Mouse (Mus musculus): ENCODE measurements around the gene Pigk. TPM values are rescaled to one million over a fixed set of nuclear protein-coding genes. Genes with fewer than 3 reads are reported as not detected.

Gene Pigk
- polyA plus RNA-seq, 1 experiment from 2014 or later = 50.8 TPM

GRCm38 (mm10) chr3:152913625-152914024, 199.7 kb downstream of the Pigk start:
- Histone ChIP-seq H3K9me3 (no peaks in the 10 kb centered on the region), H3K9ac (no peak overlapping the region), H3K27ac (replicated peaks) (no peak overlapping the region), H3K4me2 (no peak overlapping the region), H3K27me3 (no peaks in the 10 kb centered on the region), H3K4me3 (no peak overlapping the region), H3K36me3 (no peaks in the 10 kb centered on the region), H3K4me1 (replicated peaks) (no peaks in the 10 kb centered on the region)
- ATAC-seq (ENCODE audit: low FRiP score, low read depth) = no peak
- 96% methylated on average over 3 of the region's 3 CpGs for WGBS

GRCm38 (mm10) chr3:152914376-152914775, 200.5 kb downstream of the Pigk start:
- Histone ChIP-seq H3K4me3 (no peak overlapping the region), H3K4me1 (replicated peaks) (no peaks in the 10 kb centered on the region), H3K27me3 (no peaks in the 10 kb centered on the region), H3K9me3 (no peaks in the 10 kb centered on the region), H3K9ac (no peak overlapping the region), H3K36me3 (no peaks in the 10 kb centered on the region), H3K4me2 (no peak overlapping the region), H3K27ac (replicated peaks) (no peak overlapping the region)
- ATAC-seq (ENCODE audit: low FRiP score, low read depth) = no peak
- 90% methylated on average over 6 of the region's 6 CpGs for WGBS

DNA sequence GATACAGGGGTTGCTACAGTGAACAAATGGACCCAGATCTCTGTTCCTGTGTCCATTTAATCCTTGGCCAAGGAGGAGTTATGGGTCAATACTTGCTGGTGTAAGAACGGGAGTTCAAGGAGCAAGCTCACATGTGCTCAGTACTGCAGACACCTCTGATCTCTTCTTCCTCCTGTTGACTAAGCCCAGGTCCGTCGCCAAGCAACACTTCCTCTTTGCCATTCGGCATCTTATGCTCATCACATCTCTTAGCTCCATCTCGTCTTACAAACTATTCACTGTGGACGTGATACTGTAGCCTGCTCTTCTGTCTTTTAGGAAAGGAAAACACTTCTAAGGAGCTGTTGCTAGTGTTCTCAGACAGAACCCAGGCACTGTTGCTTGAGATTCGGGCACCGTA, 203.7 kb downstream of the Pigk start:
- ATAC-seq (ENCODE audit: low FRiP score, low read depth) = no peak
- no peaks in the 10 kb centered on the region for H3K9me3 ChIP-seq
- H3K9ac ChIP-seq = no peak overlapping the region
- no peaks in the 10 kb centered on the region for H3K36me3 ChIP-seq
- H3K4me3 ChIP-seq = no peak overlapping the region
- no peak overlapping the region for H3K4me2 ChIP-seq
- no peaks in the 10 kb centered on the region for H3K4me1 ChIP-seq (replicated peaks)
- no peak overlapping the region for H3K27ac ChIP-seq (replicated peaks)
- no peaks in the 10 kb centered on the region for H3K27me3 ChIP-seq
- 84% methylated on average over 8 of the region's 8 CpGs for WGBS

DNA sequence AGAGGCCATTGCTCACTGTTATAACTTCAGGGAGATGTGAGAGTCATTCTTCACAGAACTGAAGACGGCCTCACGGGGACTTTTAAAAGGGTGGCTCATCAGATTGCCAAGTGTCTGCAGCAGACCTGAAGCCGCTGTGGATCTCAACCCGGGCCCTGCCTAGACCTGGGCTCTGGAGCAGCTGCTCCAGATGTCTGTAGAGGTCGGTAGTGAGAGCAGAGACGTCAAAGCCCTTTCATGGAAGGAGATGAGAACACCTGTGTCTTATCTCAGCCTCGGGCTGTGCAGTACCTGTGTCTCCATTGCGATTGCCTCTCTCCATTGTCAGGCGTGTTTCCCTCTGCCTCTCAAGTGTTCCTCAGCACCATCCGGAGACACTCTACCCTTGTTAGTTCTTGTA, 205.2 kb downstream of the Pigk start:
- no peaks in the 10 kb centered on the region for H3K27me3 ChIP-seq
- H3K9ac ChIP-seq = no peak overlapping the region
- 74% methylated on average over 10 of the region's 10 CpGs for WGBS
- H3K4me2 ChIP-seq = no peak overlapping the region
- H3K4me1 ChIP-seq (replicated peaks) = 0 out of 2 replicates have a peak, but pooled peaks cover 2% of the 10 kb centered on the region
- no peak for ATAC-seq (ENCODE audit: low FRiP score, low read depth)
- H3K4me3 ChIP-seq = no peak overlapping the region
- no peak overlapping the region for H3K27ac ChIP-seq (replicated peaks)
- H3K9me3 ChIP-seq = no peaks in the 10 kb centered on the region
- H3K36me3 ChIP-seq = no peaks in the 10 kb centered on the region

DNA sequence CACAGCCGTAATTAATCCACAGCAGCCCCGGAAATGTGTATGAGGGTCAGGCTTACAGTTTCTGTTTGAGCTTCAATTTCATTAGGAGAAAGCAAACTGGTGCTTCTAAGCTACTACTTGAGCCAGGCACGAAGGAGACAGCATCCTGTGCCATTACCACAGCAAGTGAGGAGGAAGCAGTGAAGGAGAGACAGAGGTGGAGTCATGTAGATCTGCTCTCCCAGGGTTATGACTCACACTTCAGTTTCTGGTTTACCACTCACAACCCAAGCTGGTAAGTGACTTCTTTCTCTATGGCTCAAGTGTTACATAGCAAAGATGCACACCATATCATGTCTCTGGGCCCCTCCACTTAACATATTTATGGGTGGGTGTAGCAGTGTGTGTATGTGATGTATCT, 206.5 kb downstream of the Pigk start:
- Histone ChIP-seq H3K27ac (replicated peaks) (no peak overlapping the region), H3K27me3 (no peaks in the 10 kb centered on the region), H3K9ac (no peak overlapping the region), H3K4me3 (no peak overlapping the region), H3K4me2 (no peak overlapping the region), H3K9me3 (no peaks in the 10 kb centered on the region), H3K4me1 (replicated peaks) (0 out of 2 replicates have a peak, but pooled peaks cover 2% of the 10 kb centered on the region), H3K36me3 (no peaks in the 10 kb centered on the region)
- ATAC-seq (ENCODE audit: low FRiP score, low read depth) = no peak
- WGBS = 76% methylated on average over 3 of the region's 3 CpGs

- Histone ChIP-seq H3K4me2 (no peak overlapping the region), H3K4me1 (replicated peaks) (peaks cover 10% of the 10 kb centered on the region), H3K27me3 (no peaks in the 10 kb centered on the region), H3K36me3 (no peaks in the 10 kb centered on the region), H3K9me3 (no peaks in the 10 kb centered on the region), H3K27ac (replicated peaks) (no peak overlapping the region), H3K4me3 (no peak overlapping the region), H3K9ac (no peak overlapping the region)
- WGBS = 67% methylated on average over 15 of the region's 15 CpGs
- ATAC-seq (ENCODE audit: low FRiP score, low read depth) = no peak
Measured at GRCm38 (mm10) chr3:152923530-152923929, 209.6 kb downstream of the Pigk start.

GRCm38 (mm10) chr3:152925364-152925763, 211.5 kb downstream of the Pigk start:
- no peak overlapping the region for H3K4me2 ChIP-seq
- no peak for ATAC-seq (ENCODE audit: low FRiP score, low read depth)
- no peak overlapping the region for H3K4me3 ChIP-seq
- H3K27me3 ChIP-seq = no peaks in the 10 kb centered on the region
- H3K4me1 ChIP-seq (replicated peaks) = peaks cover 20% of the 10 kb centered on the region
- 93% methylated on average over 8 of the region's 8 CpGs for WGBS
- H3K9ac ChIP-seq = no peak overlapping the region
- H3K9me3 ChIP-seq = no peaks in the 10 kb centered on the region
- no peaks in the 10 kb centered on the region for H3K36me3 ChIP-seq
- no peak overlapping the region for H3K27ac ChIP-seq (replicated peaks)

GRCm38 (mm10) chr3:152926166-152926565, 212.3 kb downstream of the Pigk start:
- peaks cover 20% of the 10 kb centered on the region for H3K4me1 ChIP-seq (replicated peaks)
- H3K27ac ChIP-seq (replicated peaks) = no peak overlapping the region
- H3K36me3 ChIP-seq = no peaks in the 10 kb centered on the region
- H3K9ac ChIP-seq = no peak overlapping the region
- H3K9me3 ChIP-seq = no peaks in the 10 kb centered on the region
- no peaks in the 10 kb centered on the region for H3K27me3 ChIP-seq
- no peak for ATAC-seq (ENCODE audit: low FRiP score, low read depth)
- WGBS = 78% methylated on average over 4 of the region's 4 CpGs
- no peak overlapping the region for H3K4me2 ChIP-seq
- H3K4me3 ChIP-seq = no peak overlapping the region

DNA sequence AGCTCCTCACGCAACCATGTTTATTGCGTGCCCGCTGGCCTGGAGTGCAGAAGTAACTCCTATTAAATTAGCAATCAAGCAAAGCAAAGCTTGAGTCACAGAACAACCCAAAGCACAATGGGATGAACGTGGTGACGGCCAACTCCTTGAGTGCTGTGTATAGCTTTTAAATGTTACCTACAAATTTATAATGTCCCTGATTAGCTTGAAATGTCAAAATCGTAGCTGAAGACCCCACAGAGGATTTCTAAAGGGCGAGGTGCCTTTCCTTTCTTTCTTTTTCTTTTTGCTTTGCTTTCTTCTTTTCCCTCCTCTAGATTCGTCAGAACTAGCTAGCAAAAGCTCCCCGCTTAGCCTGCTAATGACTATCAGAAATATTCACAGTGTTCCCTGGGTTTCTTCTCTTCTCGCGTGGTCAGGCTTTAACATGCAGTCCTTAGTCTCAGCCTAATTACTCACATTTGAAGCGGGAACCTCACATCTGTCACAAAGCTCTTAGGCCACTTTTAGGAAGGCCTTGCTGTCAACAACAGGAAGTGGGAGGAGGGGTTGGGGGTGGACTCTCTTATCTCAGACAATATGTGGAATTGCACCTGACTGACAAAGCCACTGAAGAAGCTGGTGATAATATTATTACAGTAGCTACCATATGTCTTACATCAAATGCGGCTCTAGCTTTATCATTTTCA, 214.5 kb downstream of the Pigk start:
- ATAC-seq (ENCODE audit: low FRiP score, low read depth) = no peak
- H3K9me3 ChIP-seq = no peaks in the 10 kb centered on the region
- peaks cover 20% of the 10 kb centered on the region for H3K4me1 ChIP-seq (replicated peaks)
- no peaks in the 10 kb centered on the region for H3K27me3 ChIP-seq
- H3K27ac ChIP-seq (replicated peaks) = peak overlapping the region; percentile 13; the same call in 1 of the 2 replicates
- H3K4me3 ChIP-seq = no peak overlapping the region
- no peak overlapping the region for H3K4me2 ChIP-seq
- H3K36me3 ChIP-seq = no peaks in the 10 kb centered on the region
- 61% methylated on average over 13 of the region's 13 CpGs for WGBS
- 0 out of 2 replicates have a peak overlapping the region, but pooled peaks have one; percentile 3 for H3K9ac ChIP-seq

DNA sequence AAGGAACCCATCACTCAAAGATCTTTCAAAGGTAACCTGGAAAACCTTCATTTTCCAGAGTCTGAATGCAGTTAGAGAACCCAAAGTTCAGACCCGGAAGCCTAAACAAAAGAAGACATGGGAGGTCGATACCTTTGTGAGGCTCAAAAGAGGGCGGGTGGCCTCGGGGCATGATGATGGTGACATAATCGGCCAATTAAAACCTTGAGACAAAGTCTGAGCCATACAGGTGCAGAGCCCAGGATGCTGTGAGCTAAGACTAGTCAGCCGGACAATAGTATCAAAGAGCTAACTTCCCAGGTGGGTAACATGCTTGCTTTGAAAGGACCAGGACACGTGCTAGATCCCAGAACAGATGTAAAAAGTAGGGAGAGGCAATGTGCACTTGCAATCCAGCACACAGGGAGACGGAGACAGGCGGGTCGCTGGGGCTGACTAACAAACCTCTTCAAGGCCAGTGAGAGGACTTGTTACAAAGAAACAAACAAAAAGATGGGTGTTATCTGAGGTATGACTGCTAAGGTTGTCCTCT, 215.4 kb downstream of the Pigk start:
- H3K4me3 ChIP-seq = no peak overlapping the region
- WGBS = 76% methylated on average over 10 of the region's 10 CpGs
- H3K27ac ChIP-seq (replicated peaks) = no peak overlapping the region
- no peak overlapping the region for H3K9ac ChIP-seq
- no peak overlapping the region for H3K4me2 ChIP-seq
- H3K36me3 ChIP-seq = no peaks in the 10 kb centered on the region
- peaks cover 18% of the 10 kb centered on the region for H3K4me1 ChIP-seq (replicated peaks)
- no peak for ATAC-seq (ENCODE audit: low FRiP score, low read depth)
- no peaks in the 10 kb centered on the region for H3K27me3 ChIP-seq
- no peaks in the 10 kb centered on the region for H3K9me3 ChIP-seq

DNA sequence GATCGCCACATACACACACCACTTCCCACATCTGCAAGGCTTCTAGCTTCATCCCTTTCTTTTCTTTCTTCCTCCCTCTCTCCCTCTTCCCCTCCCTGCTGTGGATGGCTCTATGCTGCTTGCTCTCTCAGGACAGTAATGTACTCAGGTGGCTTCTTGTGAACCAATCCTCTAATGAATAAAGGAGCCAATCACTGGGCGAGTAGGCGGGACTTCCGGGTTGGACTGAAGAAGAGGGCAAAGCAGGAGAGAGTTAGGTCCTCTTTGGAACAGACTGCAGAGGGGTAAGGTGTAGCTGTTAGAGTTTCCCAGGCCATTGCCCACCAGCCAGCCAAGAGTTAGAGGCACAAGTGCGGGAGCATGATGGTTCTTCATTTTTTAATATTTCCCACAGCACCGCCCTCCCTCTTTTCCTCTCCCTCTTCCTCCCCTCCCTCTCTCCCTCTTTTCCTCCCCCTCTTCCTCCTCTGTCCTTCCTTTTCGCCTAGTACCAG, 215.9 kb downstream of the Pigk start:
- no peak for ATAC-seq (ENCODE audit: low FRiP score, low read depth)
- WGBS = 86% methylated on average over 7 of the region's 7 CpGs
- Histone ChIP-seq H3K36me3 (no peaks in the 10 kb centered on the region), H3K4me2 (no peak overlapping the region), H3K27ac (replicated peaks) (no peak overlapping the region), H3K4me1 (replicated peaks) (peaks cover 18% of the 10 kb centered on the region), H3K4me3 (no peak overlapping the region), H3K9me3 (no peaks in the 10 kb centered on the region), H3K9ac (no peak overlapping the region), H3K27me3 (no peaks in the 10 kb centered on the region)

DNA sequence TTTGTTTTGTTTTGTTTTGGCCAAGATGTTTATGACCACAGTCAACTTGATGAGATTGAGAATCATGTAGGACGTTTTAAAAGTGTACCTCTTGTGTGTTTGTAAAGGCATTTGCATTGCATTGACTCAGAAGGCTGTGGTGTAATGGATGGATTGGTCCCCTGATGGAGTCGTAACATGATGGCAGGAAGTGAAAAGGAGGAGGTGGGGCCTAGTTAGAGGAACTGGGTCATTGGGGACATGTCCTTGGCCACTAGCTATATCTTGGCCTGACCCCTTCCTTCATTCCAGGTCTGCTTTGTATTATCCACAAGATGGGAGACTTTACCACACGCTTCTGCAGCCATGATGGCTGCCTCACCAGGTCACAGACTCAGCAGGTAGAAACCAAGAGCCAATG, 217.5 kb downstream of the Pigk start:
- Histone ChIP-seq H3K36me3 (no peaks in the 10 kb centered on the region), H3K4me3 (no peak overlapping the region), H3K27ac (replicated peaks) (no peak overlapping the region), H3K9me3 (no peaks in the 10 kb centered on the region), H3K4me1 (replicated peaks) (peaks cover 18% of the 10 kb centered on the region), H3K27me3 (no peaks in the 10 kb centered on the region), H3K4me2 (no peak overlapping the region), H3K9ac (no peak overlapping the region)
- ATAC-seq (ENCODE audit: low FRiP score, low read depth) = no peak
- WGBS = 85% methylated on average over 3 of the region's 3 CpGs
